Mouse (Mus musculus) kidney, postnatal 0 days (tissue): ENCODE results near the gene Mxd4. TPM values are rescaled to one million over a fixed set of nuclear protein-coding genes. Genes with fewer than 3 reads are reported as not detected.

ENCODE experiments used
- ATAC-seq: fragments of 200-750 bp; cut with Nextera tagmentation; replicated peaks from 2 replicates; pipeline ENCODE4 v1.8.0; 2017; ENCODE audit warnings: low read depth, moderate number of reproducible peaks, moderate TSS enrichment, moderate library complexity; ENCODE audit not compliant: low FRiP score
- DNase-seq: peaks from one replicate; pipeline ENCODE4 v3.0.0-alpha.2; 2016; ENCODE audit warnings: low spot score
- H3K27ac ChIP-seq: fragments of 300-500 bp; sonication (generic); 2 replicates; pipeline ENCODE4 v1.5.1; 2014; ENCODE audit warnings: mild to moderate bottlenecking
- H3K27me3 ChIP-seq: fragments of 300-500 bp; sonication (generic); 2 replicates; pipeline ENCODE4 v1.6.1; 2014; ENCODE audit warnings: low read length, mixed read lengths; ENCODE audit not compliant: insufficient read depth
- H3K36me3 ChIP-seq: fragments of 300-500 bp; sonication (generic); 2 replicates; pipeline ENCODE4 v1.6.1; 2014; ENCODE audit warnings: low read length, mixed read lengths; ENCODE audit not compliant: insufficient read depth
- H3K4me1 ChIP-seq: fragments of 300-500 bp; sonication (generic); replicated peaks from 2 replicates; pipeline ENCODE4 v1.6.1; 2014; ENCODE audit warnings: antibody characterized with exemption, low read length, mixed read lengths; ENCODE audit not compliant: insufficient read depth
- H3K4me2 ChIP-seq: fragments of 300-500 bp; sonication (generic); 2 replicates; pipeline ENCODE4 v1.6.1; 2014; ENCODE audit warnings: mild to moderate bottlenecking, low read length, moderate library complexity, mixed read lengths
- H3K4me3 ChIP-seq: fragments of 300-500 bp; sonication (generic); replicated peaks from 2 replicates; pipeline ENCODE4 v1.5.1; 2014; ENCODE audit warnings: low read depth, low read length
- H3K9ac ChIP-seq: fragments of 300-500 bp; sonication (generic); 2 replicates; pipeline ENCODE4 v1.6.1; 2014; ENCODE audit warnings: low read depth, low read length
- H3K9me3 ChIP-seq: fragments of 300-500 bp; sonication (generic); replicated peaks from 2 replicates; pipeline ENCODE4 v1.6.1; 2016; ENCODE audit warnings: low read length, inconsistent platforms, mixed read lengths
- CTCF ChIP-seq: IDR thresholded peaks from 2 replicates; pipeline ENCODE4 v1.5.1; 2016; ENCODE audit warnings: antibody characterized with exemption, low read depth, mild to moderate bottlenecking, moderate library complexity
- WGBS: fragments of 180-500 bp; shearing (Covaris S2); extraction: QIAGEN DNeasy Blood & Tissue Kit; methylation state at CpG from one replicate; pipeline ENCODE4 v1.1.7; 2014; 5-methylcytosine and 5-hydroxymethylcytosine counted together
- polyA plus RNA-seq: library from polyadenylated mRNA; unstranded; fragments of >200 nt; fragmentation: Nextera tagmentation; extraction: Ambion mirVana; gene quantifications from 2 replicates; pipeline ENCODE4 v1.2.1, GENCODE M21; 2015

Mxd4 gene
- polyA plus RNA-seq, 1 experiment from 2014 or later: 34.6 TPM

GRCm38 (mm10) chr5:34217756-34218155, 30.2 kb upstream of the Mxd4 start:
- 50% methylated on average over 9 of the region's 9 CpGs for WGBS
- Histone ChIP-seq H3K9ac (no peak overlapping the region), H3K4me1 (no peaks in the 10 kb centered on the region), H3K4me3 (no peak overlapping the region), H3K9me3 (no peaks in the 10 kb centered on the region), H3K27me3 (no peaks in the 10 kb centered on the region), H3K36me3 (no peaks in the 10 kb centered on the region), H3K27ac (no peak overlapping the region), H3K4me2 (no peak overlapping the region)
- DNase-seq (no peak), ATAC-seq (no peak)
- TF ChIP-seq CTCF: no peak

DNA sequence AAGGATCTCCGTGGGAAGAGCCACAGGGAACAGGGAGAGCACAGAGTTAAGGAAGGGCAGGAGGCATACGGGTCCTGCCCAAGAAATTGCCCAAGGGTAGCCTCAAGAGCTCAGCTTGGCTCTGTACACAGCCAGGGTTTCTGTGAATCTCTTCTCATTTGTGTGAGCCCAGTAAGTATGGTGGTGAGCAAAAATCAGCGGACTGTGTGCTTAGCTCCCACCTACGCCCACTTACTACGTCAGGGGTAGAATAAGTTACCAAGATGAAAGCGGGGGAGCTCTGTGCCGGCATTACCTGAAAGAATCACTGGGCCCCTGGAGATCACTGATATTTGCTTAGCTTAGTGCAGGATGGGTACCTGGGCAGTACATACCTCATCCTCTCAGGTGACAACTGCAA, 28.5 kb upstream of the Mxd4 start:
- no peak overlapping the region for H3K9ac ChIP-seq
- H3K4me2 ChIP-seq: no peak overlapping the region
- WGBS: 74% methylated on average over 7 of the region's 7 CpGs
- H3K9me3 ChIP-seq: no peaks in the 10 kb centered on the region
- no peaks in the 10 kb centered on the region for H3K4me1 ChIP-seq
- ATAC-seq (no peak), DNase-seq (no peak)
- no peak for TF ChIP-seq CTCF
- no peak overlapping the region for H3K27ac ChIP-seq
- no peak overlapping the region for H3K4me3 ChIP-seq
- no peaks in the 10 kb centered on the region for H3K36me3 ChIP-seq
- no peaks in the 10 kb centered on the region for H3K27me3 ChIP-seq

GRCm38 (mm10) chr5:34213659-34214058, 26.1 kb upstream of the Mxd4 start:
- no peak overlapping the region for H3K27ac ChIP-seq
- no peaks in the 10 kb centered on the region for H3K27me3 ChIP-seq
- TF ChIP-seq CTCF: no peak
- H3K9me3 ChIP-seq: no peaks in the 10 kb centered on the region
- H3K9ac ChIP-seq: no peak overlapping the region
- H3K4me3 ChIP-seq: no peak overlapping the region
- DNase-seq (no peak), ATAC-seq (no peak)
- no peak overlapping the region for H3K4me2 ChIP-seq
- 58% methylated on average over 8 of the region's 8 CpGs for WGBS
- no peaks in the 10 kb centered on the region for H3K36me3 ChIP-seq
- H3K4me1 ChIP-seq: no peaks in the 10 kb centered on the region

DNA sequence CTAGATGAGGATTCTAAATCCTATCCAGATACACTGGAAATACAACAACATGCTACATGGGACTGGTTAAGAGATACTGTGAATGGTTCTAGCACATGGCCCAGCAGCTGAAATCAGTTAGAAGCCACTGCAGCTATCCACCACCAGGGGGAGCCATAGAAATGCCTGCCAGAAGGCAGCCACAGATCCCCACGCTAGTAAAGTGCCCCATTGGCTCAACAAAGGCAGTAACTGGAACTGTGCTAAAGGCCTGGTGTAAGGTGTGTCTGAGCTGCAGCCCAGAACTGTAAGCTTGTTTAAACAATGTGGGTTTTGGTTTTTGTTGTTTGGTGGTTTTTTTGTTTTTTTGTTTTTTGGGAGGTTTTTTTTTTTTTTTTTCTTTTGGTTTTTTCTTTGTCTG, 22.8 kb upstream of the Mxd4 start:
- no peak overlapping the region for H3K4me2 ChIP-seq
- no peaks in the 10 kb centered on the region for H3K4me1 ChIP-seq
- H3K9ac ChIP-seq: no peak overlapping the region
- peak; percentile 85 for ATAC-seq
- DNase-seq: peak; percentile 89
- peak; percentile 96 for TF ChIP-seq CTCF
- H3K27ac ChIP-seq: no peak overlapping the region
- no peak overlapping the region for H3K4me3 ChIP-seq
- 0% methylated on average over 1 of the region's 1 CpGs for WGBS
- H3K27me3 ChIP-seq: no peaks in the 10 kb centered on the region
- H3K36me3 ChIP-seq: no peaks in the 10 kb centered on the region
- no peaks in the 10 kb centered on the region for H3K9me3 ChIP-seq

DNA sequence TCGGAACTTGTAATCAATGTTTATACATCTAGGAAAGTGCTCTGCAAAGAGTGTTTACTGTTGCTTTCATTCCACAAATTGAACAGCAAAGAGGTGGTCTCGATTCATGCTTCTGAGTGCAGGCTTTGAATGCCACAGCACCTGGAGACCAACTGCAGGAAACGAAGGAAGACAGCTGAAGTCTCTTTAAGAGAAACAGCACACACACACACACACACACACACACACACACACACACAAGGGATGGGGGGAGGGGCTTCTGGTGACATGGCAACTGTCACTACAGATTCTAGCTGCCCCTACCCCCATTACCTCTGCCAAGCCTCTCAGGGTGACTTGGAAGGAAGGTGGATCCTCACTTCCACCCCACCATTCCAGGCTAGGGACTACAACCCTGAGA, 20.0 kb upstream of the Mxd4 start:
- Histone ChIP-seq H3K27me3 (no peaks in the 10 kb centered on the region), H3K4me1 (no peaks in the 10 kb centered on the region), H3K4me2 (no peak overlapping the region), H3K9me3 (no peaks in the 10 kb centered on the region), H3K9ac (no peak overlapping the region), H3K27ac (no peak overlapping the region), H3K36me3 (no peaks in the 10 kb centered on the region), H3K4me3 (no peak overlapping the region)
- WGBS: 50% methylated on average over 3 of the region's 3 CpGs
- DNase-seq (no peak), ATAC-seq (no peak)
- TF ChIP-seq CTCF: no peak

GRCm38 (mm10) chr5:34205788-34206187, 18.3 kb upstream of the Mxd4 start:
- no peak for ATAC-seq
- no peaks in the 10 kb centered on the region for H3K9me3 ChIP-seq
- no peak overlapping the region for H3K4me2 ChIP-seq
- no peak overlapping the region for H3K9ac ChIP-seq
- DNase-seq: no peak
- no peak overlapping the region for H3K27ac ChIP-seq
- no peaks in the 10 kb centered on the region for H3K36me3 ChIP-seq
- WGBS: 58% methylated on average over 2 of the region's 2 CpGs
- no peak for TF ChIP-seq CTCF
- no peak overlapping the region for H3K4me3 ChIP-seq
- no peaks in the 10 kb centered on the region for H3K4me1 ChIP-seq
- H3K27me3 ChIP-seq: no peaks in the 10 kb centered on the region

GRCm38 (mm10) chr5:34204911-34205310, 17.4 kb upstream of the Mxd4 start:
- Histone ChIP-seq H3K9me3 (no peaks in the 10 kb centered on the region), H3K9ac (no peak overlapping the region), H3K4me2 (no peak overlapping the region), H3K4me1 (no peaks in the 10 kb centered on the region), H3K27ac (no peak overlapping the region), H3K36me3 (no peaks in the 10 kb centered on the region), H3K27me3 (no peaks in the 10 kb centered on the region), H3K4me3 (no peak overlapping the region)
- WGBS: 89% methylated on average over 2 of the region's 2 CpGs
- DNase-seq: no peak
- ATAC-seq: no peak
- TF ChIP-seq CTCF: no peak
